Mouse (Mus musculus) kidney, embryonic 14.5 days (tissue): ENCODE results near the gene Terb2. TPM values are rescaled to one million over a fixed set of nuclear protein-coding genes. Genes with fewer than 3 reads are reported as not detected.
A peak's percentile ranks its signal among the peaks of the same experiment; 100 is the strongest.

Source experiments
- ATAC-seq: fragments of 200-750 bp; cut with Nextera tagmentation; 2 replicates; pipeline ENCODE4 v1.8.0; 2017; ENCODE audit warnings: moderate number of reproducible peaks, mild to moderate bottlenecking, moderate TSS enrichment, moderate library complexity; ENCODE audit not compliant: low FRiP score, low TSS enrichment
- H3K27ac ChIP-seq: fragments of 300-500 bp; sonication (generic); 2 replicates; pipeline ENCODE4 v1.5.1; 2014; ENCODE audit warnings: low read depth, mild to moderate bottlenecking, low read length, moderate library complexity, mixed read lengths
- H3K27me3 ChIP-seq: fragments of 300-500 bp; sonication (generic); 2 replicates; pipeline ENCODE4 v1.6.1; 2014; ENCODE audit warnings: mild to moderate bottlenecking, low read length; ENCODE audit not compliant: control insufficient read depth, insufficient read depth
- H3K36me3 ChIP-seq: fragments of 300-500 bp; sonication (generic); 2 replicates; pipeline ENCODE4 v1.6.1; 2014; ENCODE audit warnings: low read length, mixed read lengths; ENCODE audit not compliant: control insufficient read depth, insufficient read depth
- H3K4me1 ChIP-seq: fragments of 300-500 bp; sonication (generic); 2 replicates; pipeline ENCODE4 v1.6.1; 2014; ENCODE audit warnings: low read length, mixed read lengths; ENCODE audit not compliant: control insufficient read depth, insufficient read depth
- H3K4me2 ChIP-seq: fragments of 300-500 bp; sonication (generic); replicated peaks from 2 replicates; pipeline ENCODE4 v1.6.1; 2014; ENCODE audit warnings: low read depth, mild to moderate bottlenecking, low read length
- H3K4me3 ChIP-seq: fragments of 300-500 bp; sonication (generic); 2 replicates; pipeline ENCODE4 v1.5.1; 2014; ENCODE audit warnings: mild to moderate bottlenecking, low read length
- H3K9ac ChIP-seq: fragments of 300-500 bp; sonication (generic); 2 replicates; pipeline ENCODE4 v1.6.1; 2014; ENCODE audit warnings: low read depth, mild to moderate bottlenecking, low read length, moderate library complexity
- H3K9me3 ChIP-seq: fragments of 300-500 bp; sonication (generic); 2 replicates; pipeline ENCODE4 v1.6.1; 2016; ENCODE audit warnings: low read length; ENCODE audit not compliant: control insufficient read depth
- WGBS: fragments of 180-500 bp; shearing (Covaris S2); extraction: QIAGEN DNeasy Blood & Tissue Kit; methylation state at CpG from one replicate; pipeline ENCODE4 v1.1.7; 2014; 5-methylcytosine and 5-hydroxymethylcytosine counted together
- polyA plus RNA-seq: library from polyadenylated mRNA; unstranded; fragments of >200 nt; fragmentation: Nextera tagmentation; extraction: Ambion mirVana; gene quantifications from 2 replicates; pipeline ENCODE4 v1.2.1, GENCODE M21; 2014

Terb2 gene
- polyA plus RNA-seq: not detected in 2 replicates

DNA sequence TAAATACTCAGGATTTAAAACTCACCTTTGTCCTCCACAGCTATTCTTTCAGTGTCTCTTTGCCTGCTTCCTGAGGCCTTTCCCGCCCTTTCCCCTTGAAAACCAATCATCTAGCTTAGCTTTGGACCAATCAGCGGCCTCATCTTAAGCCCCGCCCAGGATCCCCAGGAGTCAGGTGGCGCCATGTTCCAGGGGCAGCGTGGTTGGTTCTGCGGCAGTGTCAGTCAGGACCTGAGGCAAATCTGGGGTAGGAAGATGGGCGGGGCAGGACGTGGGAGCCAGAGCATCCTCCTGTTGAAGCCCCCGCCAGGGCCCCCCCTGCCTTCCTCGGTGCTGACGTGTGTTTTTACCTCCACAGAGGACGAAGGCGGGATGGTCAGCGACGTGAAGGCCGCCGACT lies at the start of gene Terb2, which contains the start of gene Patl2:
Gene Terb2 (plus strand): TSS at position 167 of the 400 bp plus-strand sequence.
Gene Patl2 (minus strand): TSS at position 84 of the 400 bp plus-strand sequence.
- Histone ChIP-seq H3K27ac (no peak within 1 kb of the TSS), H3K4me2 (no peak within 1 kb of the TSS), H3K27me3 (no peaks in the 10 kb centered on the region), H3K36me3 (no peaks in the 10 kb centered on the region), H3K4me3 (no peak within 1 kb of the TSS), H3K4me1 (no peaks in the 10 kb centered on the region), H3K9me3 (no peaks in the 10 kb centered on the region), H3K9ac (no peak within 1 kb of the TSS)
- WGBS: 83% methylated on average over 17 of the region's 17 CpGs
- ATAC-seq: no peak

DNA sequence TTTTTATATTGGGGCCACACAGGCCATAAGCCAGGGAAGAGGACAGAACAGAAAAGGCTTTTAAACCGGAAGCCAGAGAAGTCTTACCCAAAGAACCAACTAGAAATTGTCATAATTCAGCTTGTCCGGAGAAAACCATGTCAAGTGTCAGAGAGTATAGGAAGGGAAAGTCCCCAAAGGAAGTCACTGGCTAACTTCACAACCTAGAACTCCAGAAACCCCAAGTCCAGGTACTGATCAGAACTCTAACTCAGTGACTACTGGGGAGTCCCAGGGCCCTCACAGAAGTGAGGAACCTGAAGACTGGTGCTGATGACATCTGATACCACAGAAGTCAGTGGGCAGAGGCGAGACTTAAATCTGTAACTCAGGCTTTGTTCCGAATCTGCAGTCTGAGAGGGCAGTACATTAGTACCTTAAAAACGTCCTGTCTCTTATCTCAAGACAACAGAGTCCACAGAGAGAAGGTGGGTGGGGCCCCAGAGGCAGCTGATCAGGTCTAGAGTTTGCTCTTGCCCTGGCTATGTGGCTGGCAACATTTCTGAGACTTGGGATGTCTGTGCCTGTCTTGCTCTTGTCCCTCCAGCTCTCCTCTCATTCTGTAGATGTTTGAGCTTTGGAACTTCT lies 48.1 kb upstream of the Terb2 start:
- H3K27me3 ChIP-seq: no peaks in the 10 kb centered on the region
- H3K9me3 ChIP-seq: no peaks in the 10 kb centered on the region
- H3K4me1 ChIP-seq: no peaks in the 10 kb centered on the region
- no peaks in the 10 kb centered on the region for H3K36me3 ChIP-seq
- no peak overlapping the region for H3K9ac ChIP-seq
- no peak overlapping the region for H3K4me2 ChIP-seq
- H3K4me3 ChIP-seq: no peak overlapping the region
- 46% methylated on average over 5 of the region's 5 CpGs for WGBS
- H3K27ac ChIP-seq: no peak overlapping the region
- ATAC-seq: no peak

GRCm38 (mm10) chr2:122140815-122141214 lies 45.3 kb upstream of the Terb2 start:
- no peak for ATAC-seq
- Histone ChIP-seq H3K9ac (no peak overlapping the region), H3K27ac (no peak overlapping the region), H3K36me3 (no peaks in the 10 kb centered on the region), H3K4me1 (no peaks in the 10 kb centered on the region), H3K4me3 (no peak overlapping the region), H3K4me2 (no peak overlapping the region), H3K27me3 (no peaks in the 10 kb centered on the region), H3K9me3 (no peaks in the 10 kb centered on the region)
- WGBS: 80% methylated on average over 2 of the region's 2 CpGs

GRCm38 (mm10) chr2:122141332-122141967 lies 44.6 kb upstream of the Terb2 start:
- Histone ChIP-seq H3K4me2 (no peak overlapping the region), H3K4me1 (no peaks in the 10 kb centered on the region), H3K9me3 (no peaks in the 10 kb centered on the region), H3K27ac (no peak overlapping the region), H3K9ac (no peak overlapping the region), H3K4me3 (no peak overlapping the region), H3K36me3 (no peaks in the 10 kb centered on the region), H3K27me3 (no peaks in the 10 kb centered on the region)
- 84% methylated on average over 5 of the region's 5 CpGs for WGBS
- ATAC-seq: no peak

DNA sequence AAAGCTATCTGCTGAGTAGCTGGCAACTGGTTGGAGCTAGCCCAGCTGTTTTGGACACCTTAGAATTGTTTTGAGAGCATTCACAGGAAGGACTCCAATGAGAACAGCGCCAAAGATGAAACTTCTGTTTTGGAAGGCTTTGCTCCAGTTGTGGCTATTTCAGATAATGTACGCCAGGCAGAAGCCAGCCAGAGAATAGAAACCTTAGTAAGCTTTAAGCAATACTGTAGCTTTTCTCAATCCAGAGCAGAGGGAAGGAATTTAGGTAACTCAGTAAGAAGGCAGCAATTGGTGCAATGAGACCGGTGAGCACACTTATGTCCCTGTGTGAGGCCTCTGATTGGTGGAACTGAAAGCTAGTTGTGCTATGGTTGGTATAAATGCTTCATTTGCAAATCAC lies 43.0 kb upstream of the Terb2 start:
- H3K27ac ChIP-seq: no peak overlapping the region
- H3K4me1 ChIP-seq: no peaks in the 10 kb centered on the region
- WGBS: 92% methylated on average over 3 of the region's 3 CpGs

DNA sequence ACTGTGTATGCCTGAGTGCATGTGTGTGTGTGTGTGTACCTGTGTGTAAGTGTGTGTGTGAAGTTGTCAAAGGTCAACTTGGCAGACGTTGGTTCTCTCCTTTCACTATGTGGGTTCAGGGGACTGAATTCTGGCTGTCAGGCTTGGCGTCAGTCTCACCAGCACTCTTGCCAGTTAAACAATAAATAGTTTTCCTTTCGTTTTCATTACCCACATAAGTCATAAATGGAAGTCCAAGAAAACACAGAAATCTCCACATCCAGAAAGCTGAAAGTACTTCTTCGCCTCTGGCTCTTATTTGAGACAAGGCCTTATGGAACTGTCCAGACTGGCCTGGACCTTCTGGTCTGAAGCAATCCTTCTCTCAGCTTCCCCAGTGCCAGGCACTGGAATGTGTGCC lies 40.3 kb upstream of the Terb2 start:
- no peaks in the 10 kb centered on the region for H3K27me3 ChIP-seq
- H3K9me3 ChIP-seq: no peaks in the 10 kb centered on the region
- no peak overlapping the region for H3K4me2 ChIP-seq
- 0 out of 2 replicates have a peak, but pooled peaks cover 8% of the 10 kb centered on the region for H3K4me1 ChIP-seq
- no peak overlapping the region for H3K9ac ChIP-seq
- ATAC-seq: no peak
- 67% methylated on average over 4 of the region's 4 CpGs for WGBS
- H3K36me3 ChIP-seq: no peaks in the 10 kb centered on the region
- H3K4me3 ChIP-seq: no peak overlapping the region
- H3K27ac ChIP-seq: no peak overlapping the region

More for the DNA sequence above, 43.0 kb upstream of the Terb2 start:
- Histone ChIP-seq H3K9ac (no peak overlapping the region), H3K4me3 (no peak overlapping the region), H3K4me2 (no peak overlapping the region), H3K9me3 (no peaks in the 10 kb centered on the region), H3K36me3 (no peaks in the 10 kb centered on the region), H3K27me3 (no peaks in the 10 kb centered on the region)
- ATAC-seq: no peak

- H3K27ac ChIP-seq: no peak overlapping the region
Observed at GRCm38 (mm10) chr2:122146687-122147086, 39.4 kb upstream of the Terb2 start.

GRCm38 (mm10) chr2:122147508-122148241 lies 38.4 kb upstream of the Terb2 start, which contains the start of gene B2m:
B2m (plus strand) TSS chr2:122147686.
- under 1% methylated on average over 39 of the region's 40 CpGs for WGBS
- Histone ChIP-seq H3K4me2 (peak within 1 kb of the TSS; percentile 86), H3K27ac (peak within 1 kb of the TSS; percentile 66; the same call in 1 of the 2 replicates), H3K9me3 (no peaks in the 10 kb centered on the region), H3K4me3 (peak within 1 kb of the TSS; percentile 63), H3K4me1 (0 out of 2 replicates have a peak, but pooled peaks cover 8% of the 10 kb centered on the region), H3K27me3 (no peaks in the 10 kb centered on the region), H3K36me3 (peaks cover 10% of the 10 kb centered on the region; the same call in 1 of the 2 replicates), H3K9ac (peak within 1 kb of the TSS; percentile 72)
- peak; percentile 98 for ATAC-seq

More at GRCm38 (mm10) chr2:122146687-122147086, 39.4 kb upstream of the Terb2 start:
- Histone ChIP-seq H3K36me3 (peaks cover 3% of the 10 kb centered on the region; the same call in 1 of the 2 replicates), H3K4me3 (no peak overlapping the region), H3K27me3 (no peaks in the 10 kb centered on the region), H3K9ac (no peak overlapping the region), H3K4me2 (no peak overlapping the region), H3K9me3 (no peaks in the 10 kb centered on the region), H3K4me1 (0 out of 2 replicates have a peak, but pooled peaks cover 8% of the 10 kb centered on the region)
- ATAC-seq: no peak
- 77% methylated on average over 6 of the region's 6 CpGs for WGBS
